Mouse (Mus musculus): ENCODE results near the gene Lcp2.

DNA sequence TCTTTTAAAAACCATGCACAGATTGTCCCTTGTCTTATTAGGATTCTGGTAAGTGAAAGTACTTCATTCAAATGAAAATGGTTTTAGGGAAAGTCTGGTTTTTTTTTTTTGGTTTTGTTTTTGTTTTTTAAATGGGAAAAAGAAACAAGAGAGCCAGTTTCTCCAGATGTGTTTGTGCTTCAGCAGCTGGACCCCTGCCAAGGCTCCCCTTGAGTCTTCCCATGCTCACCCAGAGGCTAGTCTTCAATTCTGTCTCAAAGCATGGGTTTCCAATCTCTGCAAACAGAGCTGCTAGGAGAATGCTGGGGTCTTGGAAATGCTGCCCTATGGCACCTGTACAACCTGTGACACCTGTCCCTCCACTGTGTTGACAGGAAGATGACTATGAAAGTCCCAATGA is 23.9 kb downstream of the Lcp2 start:
- TF ChIP-seq CTCF (IDR thresholded peaks at IDR 0.05; ENCODE audit: borderline replicate concordance, insufficient read depth, low read depth, low read length) (no peak), POLR2A (IDR thresholded peaks at IDR 0.05; ENCODE audit: borderline replicate concordance, insufficient read depth, low read length) (no peak)

Data from cerebellum, adult 2 months (tissue).